Mouse (Mus musculus) megakaryocyte progenitor cell, adult 5-6 weeks (primary cell): ENCODE data around the gene Enpp6. TPM values are rescaled to one million over a fixed set of nuclear protein-coding genes. Genes with fewer than 3 reads are reported as not detected.
"Not testable (repeated sequence)": the region's sequence is repeated elsewhere in the genome, so short reads cannot be mapped to it uniquely, and the experiment has no call there.

Experiments
- ATAC-seq: replicated peaks from 2 replicates; pipeline ENCODE4 v1.8.0; 2016; ENCODE audit warnings: mild to moderate bottlenecking, moderate TSS enrichment, inconsistent platforms; ENCODE audit not compliant: poor library complexity
- total RNA-seq, 2 experiments: library from RNA; stranded (forward) in 1 of 2; stranded (reverse) in 1 of 2; fragments of 157-497, 149-512 nt in 1 of 2; fragments of 200-1000 nt in 1 of 2; gene quantifications; 2 replicates each; pipeline versions ENCODE4 v1.2.3 to v1.2.4; 2015 to 2017

Enpp6 gene
- total RNA-seq, 2 experiments from 2014 or later, result not detected

GRCm38 (mm10) chr8:46992579-46992978, 5.9 kb downstream of the Enpp6 start:
- peak; percentile 66 for ATAC-seq

GRCm38 (mm10) chr8:46995931-46996664, 9.4 kb downstream of the Enpp6 start:
- no peak for ATAC-seq

GRCm38 (mm10) chr8:47005676-47006075, 19.0 kb downstream of the Enpp6 start:
- ATAC-seq, result no peak

- no peak for ATAC-seq
Observed at GRCm38 (mm10) chr8:47006785-47007184, 20.1 kb downstream of the Enpp6 start.

- ATAC-seq, result 0 out of 2 replicates have a peak, but pooled peaks have one; percentile 11
Observed at GRCm38 (mm10) chr8:47008220-47008773, 21.6 kb downstream of the Enpp6 start.

- ATAC-seq, result peak; percentile 92
Observed at GRCm38 (mm10) chr8:47016268-47016946, 29.7 kb downstream of the Enpp6 start.

- no peak for ATAC-seq
Observed at GRCm38 (mm10) chr8:47021135-47021555, 34.5 kb downstream of the Enpp6 start.

- ATAC-seq, result no peak
Observed at GRCm38 (mm10) chr8:47024612-47025011, 37.9 kb downstream of the Enpp6 start.

GRCm38 (mm10) chr8:47026841-47027490, 40.3 kb downstream of the Enpp6 start:
- no peak for ATAC-seq

GRCm38 (mm10) chr8:47028474-47028873, 41.8 kb downstream of the Enpp6 start:
- no peak for ATAC-seq

- no peak for ATAC-seq
Observed at GRCm38 (mm10) chr8:47030321-47030720, 43.6 kb downstream of the Enpp6 start.

GRCm38 (mm10) chr8:47032081-47032480, 45.4 kb downstream of the Enpp6 start:
- ATAC-seq, result no peak

- no peak for ATAC-seq
Observed at GRCm38 (mm10) chr8:47033976-47034375, 47.3 kb downstream of the Enpp6 start.

- ATAC-seq, result no peak
Observed at GRCm38 (mm10) chr8:47036501-47036900, 49.8 kb downstream of the Enpp6 start.

- no peak for ATAC-seq
Observed at GRCm38 (mm10) chr8:47037405-47037804, 50.7 kb downstream of the Enpp6 start.

GRCm38 (mm10) chr8:47040215-47040614, 53.5 kb downstream of the Enpp6 start:
- ATAC-seq, result not testable (repeated sequence)

GRCm38 (mm10) chr8:47046340-47046739, 59.7 kb downstream of the Enpp6 start:
- no peak for ATAC-seq

GRCm38 (mm10) chr8:47047146-47047545, 60.5 kb downstream of the Enpp6 start:
- ATAC-seq, result no peak

GRCm38 (mm10) chr8:47048584-47048983, 61.9 kb downstream of the Enpp6 start:
- ATAC-seq, result no peak

- no peak for ATAC-seq
Observed at GRCm38 (mm10) chr8:47052643-47053042, 66.0 kb downstream of the Enpp6 start.

GRCm38 (mm10) chr8:47056086-47056485, 69.4 kb downstream of the Enpp6 start:
- ATAC-seq, result no peak
